Mouse (Mus musculus) small intestine, adult 2 months (tissue): ENCODE data around the gene Spocd1. TPM values are rescaled to one million over a fixed set of nuclear protein-coding genes. Genes with fewer than 3 reads are reported as not detected.

ENCODE experiments used
- H3K27ac ChIP-seq: fragments of 200-500 bp; 2 replicates; pipeline ENCODE4 v1.5.1; 2012; ENCODE audit warnings: low read depth, low read length, control low read depth, inconsistent platforms; ENCODE audit not compliant: insufficient read depth
- H3K27me3 ChIP-seq: fragments of 200-500 bp; 2 replicates; pipeline ENCODE4 v1.6.1; 2012; ENCODE audit warnings: mild to moderate bottlenecking, moderate library complexity, low read length, inconsistent platforms; ENCODE audit not compliant: control insufficient read depth, insufficient read depth
- H3K36me3 ChIP-seq: fragments of 200-500 bp; 2 replicates; pipeline ENCODE4 v1.6.1; 2012; ENCODE audit warnings: mild to moderate bottlenecking, low read length, control low read depth, inconsistent platforms; ENCODE audit not compliant: control insufficient read depth, insufficient read depth
- H3K4me1 ChIP-seq: fragments of 200-500 bp; 2 replicates; pipeline ENCODE4 v1.6.1; 2012; ENCODE audit warnings: low read length, inconsistent platforms, mixed read lengths; ENCODE audit not compliant: control insufficient read depth, insufficient read depth, insufficient read length
- H3K4me3 ChIP-seq: fragments of 200-500 bp; 2 replicates; pipeline ENCODE4 v1.5.1; 2012; ENCODE audit warnings: low read depth, mild to moderate bottlenecking, control low read depth, inconsistent platforms, low read length, moderate library complexity
- CTCF ChIP-seq: fragments of 200-500 bp; IDR thresholded peaks from 2 replicates; pipeline ENCODE4 v1.5.1; 2012; ENCODE audit warnings: low read depth, mild to moderate bottlenecking, control low read depth, inconsistent platforms, low read length, moderate library complexity, mixed read lengths; ENCODE audit not compliant: insufficient replicate concordance, insufficient read length; ENCODE audit errors: extremely low read depth
- POLR2A ChIP-seq: fragments of 200-500 bp; IDR thresholded peaks from 2 replicates; pipeline ENCODE4 v1.6.1; 2012; ENCODE audit warnings: low read depth, mild to moderate bottlenecking, control low read depth, inconsistent platforms, low read length, moderate library complexity
- WGBS: fragments of 180-500 bp; shearing (Covaris S2); methylation state at CpG from one replicate; pipeline ENCODE4 v1.1.7; 2018; 5-methylcytosine and 5-hydroxymethylcytosine counted together
- polyA plus RNA-seq: library from polyadenylated mRNA; depleted of rRNA; stranded (reverse); fragments of >200 nt; gene quantifications from 2 replicates; pipeline ENCODE4 v1.2.3, GENCODE M21; 2012

Gene Spocd1
- polyA plus RNA-seq, 1 experiment = not detected

DNA sequence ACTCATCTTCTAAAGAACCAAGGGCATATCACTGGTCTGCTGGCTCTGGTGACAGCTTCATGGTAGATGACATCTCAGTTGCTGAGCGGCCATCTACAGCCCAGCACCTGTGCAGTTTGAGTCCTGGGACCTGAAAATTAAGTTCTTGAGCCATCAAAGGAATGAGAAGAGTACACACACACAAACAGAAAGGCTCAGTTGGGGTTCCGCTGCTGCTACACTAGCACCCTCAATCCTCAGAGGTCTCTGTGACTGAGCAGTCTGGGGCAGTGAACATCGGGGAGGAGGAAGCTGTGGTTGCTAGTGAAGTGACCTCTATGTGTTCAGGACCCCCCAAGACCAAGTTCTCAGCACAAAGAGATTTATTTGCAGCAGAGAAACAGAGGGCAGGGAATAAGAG lies 16.1 kb upstream of the Spocd1 start:
- no peaks in the 10 kb centered on the region for H3K36me3 ChIP-seq
- H3K27me3 ChIP-seq = no peaks in the 10 kb centered on the region
- H3K4me3 ChIP-seq = no peak overlapping the region
- H3K27ac ChIP-seq = no peak overlapping the region
- H3K4me1 ChIP-seq = peaks cover 5% of the 10 kb centered on the region
- 80% methylated on average over 3 of the region's 3 CpGs for WGBS
- TF ChIP-seq POLR2A (no peak), CTCF (no peak)

GRCm38 (mm10) chr4:129913761-129914644 lies 15.0 kb upstream of the Spocd1 start:
- Histone ChIP-seq H3K27ac (no peak overlapping the region), H3K36me3 (no peaks in the 10 kb centered on the region), H3K4me1 (peaks cover 5% of the 10 kb centered on the region), H3K4me3 (peak overlapping the region; percentile 6; the same call in 1 of the 2 replicates), H3K27me3 (no peaks in the 10 kb centered on the region)
- TF ChIP-seq CTCF (no peak), POLR2A (no peak)
- WGBS = 11% methylated on average over 16 of the region's 16 CpGs

- Histone ChIP-seq H3K27ac (no peak overlapping the region), H3K27me3 (no peaks in the 10 kb centered on the region), H3K36me3 (no peaks in the 10 kb centered on the region), H3K4me3 (no peak overlapping the region), H3K4me1 (peaks cover 5% of the 10 kb centered on the region)
- TF ChIP-seq CTCF (no peak), POLR2A (no peak)
- 79% methylated on average over 4 of the region's 4 CpGs for WGBS
These were observed 14.4 kb upstream of the Spocd1 start for GRCm38 (mm10) chr4:129914686-129915085.

DNA sequence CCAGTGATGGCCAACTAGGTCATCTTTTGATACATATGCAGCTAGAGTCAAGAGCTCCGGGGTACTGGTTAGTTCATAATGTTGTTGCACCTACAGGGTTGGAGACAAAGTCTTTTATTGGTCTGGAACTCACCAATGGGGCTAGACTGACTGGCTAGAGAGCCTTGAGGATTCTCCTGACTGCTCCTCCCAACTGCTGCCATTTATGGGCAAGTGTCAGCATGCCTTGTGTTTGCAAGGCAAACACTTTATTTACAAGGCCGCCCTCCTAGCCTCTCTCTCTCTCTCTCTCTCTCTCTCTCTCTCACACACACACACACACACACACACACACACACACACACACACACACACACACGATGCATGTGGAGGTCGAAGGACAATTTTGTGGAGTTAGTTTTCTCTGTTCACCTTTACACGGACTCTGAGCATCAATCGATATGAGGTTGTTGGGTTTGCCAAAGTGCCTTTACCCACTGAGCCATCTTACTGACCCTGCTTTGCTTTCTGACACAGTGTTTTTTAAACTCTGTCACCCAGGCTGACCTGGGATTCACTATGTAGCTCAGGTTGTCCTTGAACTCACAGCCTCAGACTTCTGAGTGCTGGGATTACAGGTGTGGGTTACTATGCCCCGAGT lies 13.6 kb upstream of the Spocd1 start:
- TF ChIP-seq CTCF = no peak
- TF ChIP-seq POLR2A = no peak
- Histone ChIP-seq H3K36me3 (no peaks in the 10 kb centered on the region), H3K27me3 (no peaks in the 10 kb centered on the region), H3K27ac (no peak overlapping the region), H3K4me3 (no peak overlapping the region), H3K4me1 (peaks cover 5% of the 10 kb centered on the region)
- 85% methylated on average over 7 of the region's 7 CpGs for WGBS

- TF ChIP-seq POLR2A (no peak), CTCF (no peak)
- H3K4me3 ChIP-seq = no peak overlapping the region
- no peaks in the 10 kb centered on the region for H3K36me3 ChIP-seq
- no peak overlapping the region for H3K27ac ChIP-seq
- no peaks in the 10 kb centered on the region for H3K27me3 ChIP-seq
- 43% methylated on average over 2 of the region's 2 CpGs for WGBS
- H3K4me1 ChIP-seq = peaks cover 5% of the 10 kb centered on the region
These were observed 12.9 kb upstream of the Spocd1 start for GRCm38 (mm10) chr4:129916159-129916558.

DNA sequence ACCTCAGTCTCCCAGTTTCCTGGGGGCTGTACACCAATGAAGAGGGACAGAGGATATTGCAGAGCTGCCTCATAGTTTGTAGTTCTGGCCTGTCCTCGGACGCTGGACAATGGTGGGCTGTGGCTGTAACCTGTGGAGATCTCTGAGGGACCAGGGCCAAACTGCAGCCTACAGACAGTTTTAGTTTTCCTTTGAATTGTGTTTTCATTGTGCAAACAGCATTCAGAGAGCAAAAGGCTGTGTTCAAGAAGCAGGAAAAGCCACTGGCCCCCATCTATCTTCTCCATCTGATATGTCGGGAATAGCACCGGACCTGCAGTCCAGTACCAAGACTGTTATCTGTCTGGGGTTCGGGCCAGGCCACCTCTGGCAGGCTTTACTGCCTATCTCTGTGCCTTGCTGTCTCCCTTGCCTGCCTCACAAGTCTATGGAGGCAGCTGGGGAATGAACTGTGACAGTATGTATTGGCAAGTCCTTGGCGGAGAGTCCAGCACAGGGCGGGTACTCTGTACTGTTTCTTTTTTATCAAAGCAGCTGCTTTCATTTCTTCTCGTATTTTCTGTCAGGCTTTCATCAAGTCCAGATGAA lies 11.9 kb upstream of the Spocd1 start:
- 34% methylated on average over 8 of the region's 8 CpGs for WGBS
- no peaks in the 10 kb centered on the region for H3K36me3 ChIP-seq
- H3K4me3 ChIP-seq = no peak overlapping the region
- peaks cover 5% of the 10 kb centered on the region for H3K4me1 ChIP-seq
- TF ChIP-seq CTCF = no peak
- no peak for TF ChIP-seq POLR2A
- H3K27ac ChIP-seq = no peak overlapping the region
- no peaks in the 10 kb centered on the region for H3K27me3 ChIP-seq

DNA sequence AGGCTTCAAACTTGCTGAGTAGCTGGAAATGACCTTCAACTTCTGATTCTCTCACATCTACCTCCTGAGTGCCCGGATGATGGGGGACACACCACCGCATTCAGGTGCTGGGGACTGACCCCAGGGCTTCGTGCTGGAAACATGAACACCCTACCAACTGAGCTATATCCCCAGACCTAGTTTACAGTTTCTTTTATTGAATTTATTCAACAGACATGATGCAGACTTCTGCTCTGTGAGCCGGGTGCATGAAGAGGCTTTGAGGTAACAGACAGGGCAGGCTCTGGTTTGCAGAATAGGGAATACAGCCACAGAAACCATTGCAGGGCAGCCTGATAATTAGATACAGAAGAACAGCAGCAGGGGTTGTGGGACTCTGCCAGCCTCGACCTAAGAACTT lies 10.6 kb upstream of the Spocd1 start:
- Histone ChIP-seq H3K27me3 (no peaks in the 10 kb centered on the region), H3K27ac (no peak overlapping the region), H3K36me3 (no peaks in the 10 kb centered on the region), H3K4me3 (no peak overlapping the region), H3K4me1 (peaks cover 5% of the 10 kb centered on the region)
- 87% methylated on average over 5 of the region's 5 CpGs for WGBS
- TF ChIP-seq POLR2A (no peak), CTCF (no peak)
